Mouse (Mus musculus): ENCODE measurements around the gene Gpc6.

Gene Gpc6

GRCm38 (mm10) chr14:117674482-117674881, 749.4 kb downstream of the Gpc6 start:
- in situ Hi-C loops (cut with MboI; ENCODE audit: low sequenced_read_pairs), result no loop called here

GRCm38 (mm10) chr14:117679926-117680325, 754.8 kb downstream of the Gpc6 start:
- in situ Hi-C loops (cut with MboI; ENCODE audit: low sequenced_read_pairs), result no loop called here

- in situ Hi-C loops (cut with MboI; ENCODE audit: low sequenced_read_pairs), result no loop called here
Observed at GRCm38 (mm10) chr14:117681321-117681921, 756.3 kb downstream of the Gpc6 start.

- in situ Hi-C loops (cut with MboI; ENCODE audit: low sequenced_read_pairs), result no loop called here
Observed at GRCm38 (mm10) chr14:117683149-117683548, 758.0 kb downstream of the Gpc6 start.

GRCm38 (mm10) chr14:117689848-117690247, 764.7 kb downstream of the Gpc6 start:
- in situ Hi-C loops (cut with MboI; ENCODE audit: low sequenced_read_pairs), result no loop called here

- in situ Hi-C loops (cut with MboI; ENCODE audit: low sequenced_read_pairs), result no loop called here
Observed at GRCm38 (mm10) chr14:117695565-117695964, 770.5 kb downstream of the Gpc6 start.

GRCm38 (mm10) chr14:117700670-117701280, 775.7 kb downstream of the Gpc6 start:
- in situ Hi-C loops (cut with MboI; ENCODE audit: low sequenced_read_pairs), result no loop called here

GRCm38 (mm10) chr14:117708817-117709216, 783.7 kb downstream of the Gpc6 start:
- in situ Hi-C loops (cut with MboI; ENCODE audit: low sequenced_read_pairs), result no loop called here

- in situ Hi-C loops (cut with MboI; ENCODE audit: low sequenced_read_pairs), result no loop called here
Observed at GRCm38 (mm10) chr14:117710463-117710911, 785.4 kb downstream of the Gpc6 start.

GRCm38 (mm10) chr14:117712311-117712710, 787.2 kb downstream of the Gpc6 start:
- in situ Hi-C loops (cut with MboI; ENCODE audit: low sequenced_read_pairs), result no loop called here

- in situ Hi-C loops (cut with MboI; ENCODE audit: low sequenced_read_pairs), result no loop called here
Observed at GRCm38 (mm10) chr14:117714165-117714564, 789.0 kb downstream of the Gpc6 start.

GRCm38 (mm10) chr14:117716305-117716704, 791.2 kb downstream of the Gpc6 start:
- in situ Hi-C loops (cut with MboI; ENCODE audit: low sequenced_read_pairs), result no loop called here

GRCm38 (mm10) chr14:117728741-117729140, 803.6 kb downstream of the Gpc6 start:
- in situ Hi-C loops (cut with MboI; ENCODE audit: low sequenced_read_pairs), result no loop called here

- in situ Hi-C loops (cut with MboI; ENCODE audit: low sequenced_read_pairs), result no loop called here
Observed at GRCm38 (mm10) chr14:117755231-117755630, 830.1 kb downstream of the Gpc6 start.

- in situ Hi-C loops (cut with MboI; ENCODE audit: low sequenced_read_pairs), result no loop called here
Observed at GRCm38 (mm10) chr14:117756505-117756904, 831.4 kb downstream of the Gpc6 start.

GRCm38 (mm10) chr14:117757790-117758358, 832.8 kb downstream of the Gpc6 start:
- in situ Hi-C loops (cut with MboI; ENCODE audit: low sequenced_read_pairs), result no loop called here

- in situ Hi-C loops (cut with MboI; ENCODE audit: low sequenced_read_pairs), result no loop called here
Observed at GRCm38 (mm10) chr14:117760830-117761517, 835.9 kb downstream of the Gpc6 start.

GRCm38 (mm10) chr14:117762934-117763333, 837.8 kb downstream of the Gpc6 start:
- in situ Hi-C loops (cut with MboI; ENCODE audit: low sequenced_read_pairs), result no loop called here

- in situ Hi-C loops (cut with MboI; ENCODE audit: low sequenced_read_pairs), result no loop called here
Observed at GRCm38 (mm10) chr14:117767861-117768260, 842.7 kb downstream of the Gpc6 start.

- in situ Hi-C loops (cut with MboI; ENCODE audit: low sequenced_read_pairs), result no loop called here
Observed at GRCm38 (mm10) chr14:117768697-117769096, 843.6 kb downstream of the Gpc6 start.

- in situ Hi-C loops (cut with MboI; ENCODE audit: low sequenced_read_pairs), result no loop called here
Observed at GRCm38 (mm10) chr14:117773373-117773772, 848.3 kb downstream of the Gpc6 start.
